Mouse (Mus musculus) neural tube, postnatal 0 days (tissue): ENCODE results near the gene Nat8f5. TPM values are rescaled to one million over a fixed set of nuclear protein-coding genes. Genes with fewer than 3 reads are reported as not detected.

Experiments
- microRNA-seq: library from miRNA; unstranded; fragments of <30 nt; microRNA quantifications from one replicate; pipeline ENCODE4, GENCODE M21; 2016
- polyA plus RNA-seq: library from polyadenylated mRNA; unstranded; fragments of >200 nt; fragmentation: Nextera tagmentation; extraction: Ambion mirVana; gene quantifications from 2 replicates; pipeline ENCODE4 v1.2.1, GENCODE M21; 2015

The Nat8f5 gene
- 0.56 and 0.89 TPM in 2 replicates for polyA plus RNA-seq

GRCm38 (mm10) chr6:85820837-85821236, at the start of gene Nat8f5, which contains the start of gene Nat8f6:
TSS of gene Nat8f5 (minus strand) at chr6:85820972.
TSS of gene Nat8f6 (minus strand) at chr6:85820954.

GRCm38 (mm10) chr6:85869006-85869405, 48.2 kb upstream of the Nat8f5 start, which contains the start of gene Nat8f2:
TSS of gene Nat8f2 (minus strand) at chr6:85869158.

GRCm38 (mm10) chr6:85831796-85832321, 11.1 kb upstream of the Nat8f5 start, which contains the start of gene Nat8:
TSS of gene Nat8 (minus strand) at chr6:85832082.

Small RNA genes lying within 50 kb of the gene (microRNA-seq; reads per million reads assigned to microRNA genes)
- gene Mir6375: not detected

Other genes starting within 250 kb of the Nat8f5 start
- gene Alms1, start 233.4 kb downstream of the Nat8f5 start, polyA plus RNA-seq: 2.3 and 3.0 TPM in 2 replicates
- gene Nat8f7, start 107.8 kb downstream of the Nat8f5 start, polyA plus RNA-seq: 0.14 and 0.31 TPM in 2 replicates
- 0.10 and 0.17 TPM in 2 replicates for gene Nat8f3, start 55.2 kb downstream of the Nat8f5 start, polyA plus RNA-seq
- gene Nat8f6, start within 50 bp of the Nat8f5 start, polyA plus RNA-seq: not detected in 2 replicates
- gene Nat8, start 11.1 kb upstream of the Nat8f5 start, polyA plus RNA-seq: 0.76 and 0.77 TPM in 2 replicates
- gene Nat8f2, start 48.2 kb upstream of the Nat8f5 start, polyA plus RNA-seq: not detected in 2 replicates
- 4.6 and 5.1 TPM in 2 replicates for gene Nat8f4, start 83.9 kb upstream of the Nat8f5 start, polyA plus RNA-seq
- gene Tprkb, start 90.9 kb upstream of the Nat8f5 start, polyA plus RNA-seq: 64.7 and 72.3 TPM in 2 replicates
- gene Nat8f1, start 94.7 kb upstream of the Nat8f5 start, polyA plus RNA-seq: 28.1 and 28.9 TPM in 2 replicates
- 37.5 and 38.1 TPM in 2 replicates for gene Dusp11, start 140.7 kb upstream of the Nat8f5 start, polyA plus RNA-seq
- gene Figla, start 195.2 kb upstream of the Nat8f5 start, polyA plus RNA-seq: not detected in 2 replicates
- 72.9 and 84.4 TPM in 2 replicates for gene Add2, start 207.7 kb upstream of the Nat8f5 start, polyA plus RNA-seq